Mouse (Mus musculus): Measurements from ENCODE around the gene Actrt2. TPM values are rescaled to one million over a fixed set of nuclear protein-coding genes. Genes with fewer than 3 reads are reported as not detected.

Actrt2 gene
- polyA plus RNA-seq, 1 experiment from 2014 or later = not detected

DNA sequence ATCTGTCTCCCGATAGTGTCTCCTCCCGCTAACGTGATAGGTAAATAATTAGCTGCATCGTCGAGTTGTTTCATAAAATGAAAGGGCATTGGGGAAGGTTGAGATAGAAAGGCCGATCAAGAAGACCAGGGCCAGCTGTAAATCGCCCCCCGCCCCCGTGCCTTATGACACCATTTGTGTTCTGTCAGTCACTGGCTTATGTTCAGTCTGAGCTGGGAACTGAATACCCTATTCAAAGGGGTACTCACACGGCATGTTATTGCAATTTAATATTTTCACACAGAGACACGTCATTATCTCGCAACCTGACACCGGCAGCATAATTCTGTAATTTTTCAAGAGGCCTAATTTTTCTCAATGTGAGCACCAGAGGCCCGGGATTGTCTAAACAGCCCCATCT, 42.0 kb downstream of the Actrt2 start:
- 0 out of 2 replicates have a peak, but pooled peaks cover 4% of the 10 kb centered on the region for H3K27me3 ChIP-seq (replicated peaks; ENCODE audit: control insufficient read depth, insufficient read depth, low read length)
- H3K9me3 ChIP-seq (ENCODE audit: control insufficient read depth, low read length) = no peaks in the 10 kb centered on the region
- WGBS = 44% methylated on average over 14 of the region's 14 CpGs
- no peak overlapping the region for H3K4me2 ChIP-seq (ENCODE audit: low read depth, low read length)
- H3K4me3 ChIP-seq (ENCODE audit: low read length) = no peak overlapping the region
- peaks cover 30% of the 10 kb centered on the region for H3K4me1 ChIP-seq (ENCODE audit: control insufficient read depth, insufficient read depth, low read length)
- no peak for ATAC-seq
- H3K9ac ChIP-seq (ENCODE audit: low read depth, low read length) = no peak overlapping the region
- no peak overlapping the region; the same call in 1 of the 2 replicates for H3K27ac ChIP-seq (ENCODE audit: low read length)
- no peaks in the 10 kb centered on the region for H3K36me3 ChIP-seq (ENCODE audit: control insufficient read depth, insufficient read depth, low read length)

DNA sequence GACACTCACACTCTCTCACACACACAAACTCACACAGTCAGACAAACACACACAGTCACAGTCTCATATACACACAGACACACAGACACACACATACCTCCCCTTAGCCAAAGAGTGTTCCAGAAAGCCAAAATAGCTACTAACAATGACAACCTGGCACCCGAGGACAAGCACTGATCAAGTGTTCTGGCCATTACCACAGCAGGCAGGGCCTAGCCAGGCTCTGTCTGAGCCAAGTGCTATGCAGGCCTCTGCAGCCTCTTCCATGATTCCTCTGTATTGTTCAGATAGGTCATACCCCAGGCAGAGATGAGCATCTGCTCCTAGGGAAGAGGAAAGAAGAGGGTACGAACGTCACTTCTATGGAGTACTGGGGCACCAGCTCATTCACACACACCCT, 44.4 kb downstream of the Actrt2 start:
- Histone ChIP-seq H3K9ac (ENCODE audit: low read depth, low read length) (no peak overlapping the region), H3K27me3 (replicated peaks; ENCODE audit: control insufficient read depth, insufficient read depth, low read length) (no peaks in the 10 kb centered on the region), H3K4me2 (ENCODE audit: low read depth, low read length) (no peak overlapping the region), H3K4me1 (ENCODE audit: control insufficient read depth, insufficient read depth, low read length) (peaks cover 18% of the 10 kb centered on the region), H3K36me3 (ENCODE audit: control insufficient read depth, insufficient read depth, low read length) (no peaks in the 10 kb centered on the region), H3K9me3 (ENCODE audit: control insufficient read depth, low read length) (no peaks in the 10 kb centered on the region), H3K4me3 (ENCODE audit: low read length) (no peak overlapping the region), H3K27ac (ENCODE audit: low read length) (no peak overlapping the region)
- 86% methylated on average over 3 of the region's 3 CpGs for WGBS
- ATAC-seq = no peak

DNA sequence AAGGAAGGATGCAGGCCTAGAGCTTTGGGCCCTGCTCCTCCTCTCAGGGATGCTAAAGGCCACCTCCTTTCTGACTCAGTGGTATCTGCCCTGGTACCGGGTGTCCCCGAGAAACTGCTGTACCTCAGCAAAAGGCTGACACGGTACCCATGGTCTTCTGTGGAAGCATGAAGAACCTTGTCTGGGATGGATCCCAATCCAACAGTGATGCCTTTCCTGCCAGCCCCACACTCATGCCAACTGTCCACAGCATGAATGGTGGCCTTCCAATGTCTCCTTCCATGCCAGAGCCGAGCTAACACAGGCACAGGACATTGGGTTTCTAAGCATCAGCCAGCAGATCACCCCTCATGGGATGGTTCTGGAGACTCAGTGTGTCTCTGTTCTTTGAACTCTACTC, 45.1 kb downstream of the Actrt2 start:
- no peak overlapping the region for H3K27ac ChIP-seq (ENCODE audit: low read length)
- H3K9ac ChIP-seq (ENCODE audit: low read depth, low read length) = no peak overlapping the region
- H3K9me3 ChIP-seq (ENCODE audit: control insufficient read depth, low read length) = no peaks in the 10 kb centered on the region
- ATAC-seq = no peak
- H3K4me3 ChIP-seq (ENCODE audit: low read length) = no peak overlapping the region
- H3K4me2 ChIP-seq (ENCODE audit: low read depth, low read length) = no peak overlapping the region
- WGBS = 91% methylated on average over 4 of the region's 4 CpGs
- peaks cover 18% of the 10 kb centered on the region for H3K4me1 ChIP-seq (ENCODE audit: control insufficient read depth, insufficient read depth, low read length)
- H3K36me3 ChIP-seq (ENCODE audit: control insufficient read depth, insufficient read depth, low read length) = no peaks in the 10 kb centered on the region
- H3K27me3 ChIP-seq (replicated peaks; ENCODE audit: control insufficient read depth, insufficient read depth, low read length) = no peaks in the 10 kb centered on the region

Other genes starting within 250 kb of the Actrt2 start
- gene Prdm16, start 31.0 kb downstream of the Actrt2 start, polyA plus RNA-seq (2015; fragmentation: Nextera tagmentation; extraction: Ambion mirVana) = 15.2 and 17.6 TPM in 2 replicates
- 0.06 and 0.12 TPM in 2 replicates for gene Ttc34, start 169.6 kb upstream of the Actrt2 start, polyA plus RNA-seq (2015; fragmentation: Nextera tagmentation; extraction: Ambion mirVana)
- 0.10 and 0.39 TPM in 2 replicates for gene Mmel1, start 201.7 kb upstream of the Actrt2 start, polyA plus RNA-seq (2015; fragmentation: Nextera tagmentation; extraction: Ambion mirVana)
- gene Fam213b, start 231.3 kb upstream of the Actrt2 start, polyA plus RNA-seq (2015; fragmentation: Nextera tagmentation; extraction: Ambion mirVana) = 39.7 and 42.8 TPM in 2 replicates

Data from intestine, embryonic 16.5 days (tissue).